Mouse (Mus musculus) cerebellum, adult 2 months (tissue): ENCODE data around the gene Ly86. TPM values are rescaled to one million over a fixed set of nuclear protein-coding genes. Genes with fewer than 3 reads are reported as not detected.
A peak's percentile ranks its signal among the peaks of the same experiment; 100 is the strongest.

Experiments
- DNase-seq, 2 experiments: peaks; one replicate each; pipeline ENCODE4 v3.0.0; 2021
- H3K27ac ChIP-seq: fragments of 200-500 bp; 2 replicates; pipeline ENCODE4 v1.5.1; 2012; ENCODE audit warnings: low read length, control low read depth, inconsistent platforms; ENCODE audit not compliant: insufficient read depth
- H3K27me3 ChIP-seq: fragments of 200-500 bp; 2 replicates; pipeline ENCODE4 v1.6.1; 2012; ENCODE audit warnings: inconsistent platforms, mild to moderate bottlenecking, low read length, moderate library complexity; ENCODE audit not compliant: control insufficient read depth, insufficient read depth
- H3K4me1 ChIP-seq: fragments of 200-500 bp; 2 replicates; pipeline ENCODE4 v1.6.1; 2011; ENCODE audit warnings: low read length; ENCODE audit not compliant: control insufficient read depth, insufficient read depth
- H3K4me3 ChIP-seq: fragments of 200-500 bp; replicated peaks from 2 replicates; pipeline ENCODE3; 2011; ENCODE audit warnings: mild to moderate bottlenecking, low read depth, low read length, control low read depth; ENCODE audit not compliant: insufficient read depth
- CTCF ChIP-seq: fragments of 200-500 bp; IDR thresholded peaks from 2 replicates; pipeline ENCODE4 v1.5.1; 2011; ENCODE audit warnings: low read depth, mild to moderate bottlenecking, control low read depth, low read length, moderate library complexity, borderline replicate concordance; ENCODE audit not compliant: insufficient read depth
- POLR2A ChIP-seq: fragments of 200-500 bp; IDR thresholded peaks from 2 replicates; pipeline ENCODE4 v1.6.1; 2011; ENCODE audit warnings: low read length, control low read depth, borderline replicate concordance; ENCODE audit not compliant: insufficient read depth
- WGBS: fragments of 180-500 bp; shearing (Covaris S2); methylation state at CpG from one replicate; pipeline ENCODE4 v1.1.7; 2018; 5-methylcytosine and 5-hydroxymethylcytosine counted together
- polyA plus RNA-seq: library from polyadenylated mRNA; depleted of rRNA; stranded (reverse); fragments of >200 nt; gene quantifications from 2 replicates; pipeline ENCODE4 v1.2.3, GENCODE M21; 2012

Ly86 gene
- polyA plus RNA-seq, 1 experiment = 9.3 TPM

DNA sequence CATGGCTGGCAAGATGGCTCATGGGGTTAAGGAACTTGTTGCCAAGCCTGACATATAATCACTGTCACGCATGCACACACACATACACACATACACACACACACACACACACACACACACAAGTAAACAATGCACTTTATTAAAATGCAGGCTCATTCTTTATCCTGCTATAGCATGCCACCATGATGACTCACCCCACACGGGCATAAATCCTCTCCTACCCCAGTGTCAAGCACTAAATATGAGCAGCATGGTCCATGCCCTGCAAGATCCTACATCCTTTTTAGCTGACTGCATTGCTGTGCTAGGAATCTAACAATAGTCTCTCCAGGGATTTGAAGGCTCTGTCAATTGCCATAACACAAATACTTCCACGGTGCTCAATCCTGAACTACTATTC is 83.5 kb downstream of the Ly86 start:
- no peaks in the 10 kb centered on the region for H3K4me1 ChIP-seq
- 60% methylated on average over 3 of the region's 3 CpGs for WGBS
- no peak overlapping the region for H3K27ac ChIP-seq
- no peak overlapping the region for H3K4me3 ChIP-seq
- no peak for TF ChIP-seq CTCF
- TF ChIP-seq POLR2A = no peak
- DNase-seq = no peak
- H3K27me3 ChIP-seq = no peaks in the 10 kb centered on the region

- Histone ChIP-seq H3K27me3 (no peaks in the 10 kb centered on the region), H3K4me1 (no peaks in the 10 kb centered on the region), H3K4me3 (no peak overlapping the region), H3K27ac (no peak overlapping the region)
- WGBS = 71% methylated on average over 8 of the region's 8 CpGs
- DNase-seq = no peak
- TF ChIP-seq POLR2A = no peak
- no peak for TF ChIP-seq CTCF
These were observed 84.8 kb downstream of the Ly86 start for GRCm38 (mm10) chr13:37429661-37430271.

DNA sequence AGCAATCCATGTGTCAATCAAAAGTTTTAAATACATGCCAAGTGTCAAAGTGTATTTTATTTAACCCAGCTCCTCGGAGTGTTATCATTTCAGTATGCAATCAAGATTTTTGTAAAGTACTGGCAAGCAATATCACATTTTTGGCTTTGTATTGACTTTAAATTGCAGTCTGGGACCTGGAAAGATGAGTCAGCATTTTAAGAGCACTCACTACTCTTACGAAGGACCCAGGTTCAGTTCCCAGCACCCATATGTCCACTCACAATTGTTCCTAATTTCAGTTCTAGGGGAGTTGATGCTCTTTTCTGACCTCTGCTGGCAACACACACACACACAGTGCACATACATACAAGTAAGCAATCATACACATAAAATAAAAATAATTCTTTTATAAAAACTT is 86.7 kb downstream of the Ly86 start:
- Histone ChIP-seq H3K4me3 (no peak overlapping the region), H3K27ac (no peak overlapping the region), H3K4me1 (no peaks in the 10 kb centered on the region), H3K27me3 (no peaks in the 10 kb centered on the region; the same call in 1 of the 2 replicates)
- no peak for DNase-seq
- 91% methylated on average over 2 of the region's 2 CpGs for WGBS
- TF ChIP-seq POLR2A (no peak), CTCF (no peak)

- H3K27ac ChIP-seq = no peak overlapping the region
- no peak overlapping the region for H3K4me3 ChIP-seq
- 55% methylated on average over 4 of the region's 4 CpGs for whole genome bisulfite sequencing
- H3K4me1 ChIP-seq = no peaks in the 10 kb centered on the region
- no peak for TF ChIP-seq CTCF
- no peak for TF ChIP-seq POLR2A
- H3K27me3 ChIP-seq = no peaks in the 10 kb centered on the region; the same call in 1 of the 2 replicates
- DNase-seq = no peak
These were observed 87.6 kb downstream of the Ly86 start for GRCm38 (mm10) chr13:37432653-37433052.

GRCm38 (mm10) chr13:37433142-37433541 is 88.1 kb downstream of the Ly86 start:
- Histone ChIP-seq H3K27me3 (no peaks in the 10 kb centered on the region; the same call in 1 of the 2 replicates), H3K4me1 (no peaks in the 10 kb centered on the region), H3K4me3 (no peak overlapping the region), H3K27ac (no peak overlapping the region)
- TF ChIP-seq POLR2A (no peak), CTCF (no peak)
- no peak for DNase-seq
- 42% methylated on average over 3 of the region's 3 CpGs for WGBS

DNA sequence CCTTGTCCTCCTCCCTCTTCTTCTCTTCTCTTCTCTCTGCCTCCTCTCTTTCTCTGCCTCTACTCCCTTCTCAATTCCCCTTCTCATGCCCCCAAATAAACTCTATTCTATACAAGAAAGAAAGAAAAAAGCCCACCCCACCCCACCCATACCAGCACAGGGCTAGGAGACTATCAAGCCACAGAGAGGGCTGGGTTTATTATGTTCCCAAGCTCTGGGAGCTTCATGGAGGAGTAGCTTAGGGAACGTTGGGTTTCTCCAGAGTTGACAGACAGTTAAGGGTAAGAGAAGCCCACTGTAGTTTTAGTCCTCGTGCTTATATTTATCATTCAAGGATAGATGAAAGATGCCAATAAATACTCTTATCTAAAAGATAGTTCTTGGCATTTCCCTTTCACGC is 88.7 kb downstream of the Ly86 start:
- H3K4me1 ChIP-seq = no peaks in the 10 kb centered on the region
- WGBS = 8% methylated on average over 3 of the region's 3 CpGs
- no peaks in the 10 kb centered on the region; the same call in 1 of the 2 replicates for H3K27me3 ChIP-seq
- TF ChIP-seq POLR2A (no peak), CTCF (no peak)
- no peak overlapping the region for H3K27ac ChIP-seq
- no peak overlapping the region for H3K4me3 ChIP-seq
- DNase-seq = no peak

- no peak overlapping the region for H3K27ac ChIP-seq
- WGBS = under 1% methylated on average over 19 of the region's 19 CpGs
- DNase-seq = peak; percentile 36 to 49
These were observed 89.2 kb downstream of the Ly86 start for GRCm38 (mm10) chr13:37434137-37434772.

GRCm38 (mm10) chr13:37434841-37435240 is 89.8 kb downstream of the Ly86 start:
- H3K4me1 ChIP-seq = no peaks in the 10 kb centered on the region
- WGBS = 10% methylated on average over 9 of the region's 9 CpGs
- TF ChIP-seq POLR2A = no peak
- no peak for TF ChIP-seq CTCF
- H3K27ac ChIP-seq = no peak overlapping the region
- no peaks in the 10 kb centered on the region; the same call in 1 of the 2 replicates for H3K27me3 ChIP-seq
- no peak overlapping the region for H3K4me3 ChIP-seq
- DNase-seq = no peak

More at GRCm38 (mm10) chr13:37434137-37434772, 89.2 kb downstream of the Ly86 start:
- H3K27me3 ChIP-seq = no peaks in the 10 kb centered on the region; the same call in 1 of the 2 replicates
- peak overlapping the region; percentile 54 for H3K4me3 ChIP-seq
- TF ChIP-seq CTCF = peak; percentile 65; the same call in 1 of the 2 replicates
- no peak for TF ChIP-seq POLR2A
- no peaks in the 10 kb centered on the region for H3K4me1 ChIP-seq
